Mouse (Mus musculus) testis, postnatal 10 days (tissue): Measurements from ENCODE around the gene Arhgap35.

Source experiments
- DNase-seq: peaks from one replicate; pipeline ENCODE4 v3.0.0; 2021; ENCODE audit warnings: low spot score

Arhgap35 gene

DNA sequence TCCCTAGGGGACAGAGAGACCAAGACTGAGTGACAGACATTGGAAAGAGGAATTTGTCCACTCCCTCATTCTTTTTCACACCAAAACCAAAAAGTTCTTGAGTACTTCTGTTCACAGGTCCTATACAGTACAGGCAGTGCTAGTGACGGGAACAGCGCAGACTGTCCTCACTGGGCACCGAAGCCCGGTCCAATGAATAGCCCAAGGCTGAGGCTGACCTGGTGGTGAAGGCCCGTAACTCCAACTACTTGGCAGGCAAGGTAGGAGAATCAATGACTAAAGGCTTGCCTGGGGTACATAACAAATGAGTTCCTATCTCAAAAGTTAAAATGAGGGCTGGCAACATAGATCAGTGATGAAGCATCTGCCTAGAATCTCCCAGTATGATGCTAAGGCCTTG, 149.2 kb downstream of the Arhgap35 start:
- DNase-seq: no peak

DNA sequence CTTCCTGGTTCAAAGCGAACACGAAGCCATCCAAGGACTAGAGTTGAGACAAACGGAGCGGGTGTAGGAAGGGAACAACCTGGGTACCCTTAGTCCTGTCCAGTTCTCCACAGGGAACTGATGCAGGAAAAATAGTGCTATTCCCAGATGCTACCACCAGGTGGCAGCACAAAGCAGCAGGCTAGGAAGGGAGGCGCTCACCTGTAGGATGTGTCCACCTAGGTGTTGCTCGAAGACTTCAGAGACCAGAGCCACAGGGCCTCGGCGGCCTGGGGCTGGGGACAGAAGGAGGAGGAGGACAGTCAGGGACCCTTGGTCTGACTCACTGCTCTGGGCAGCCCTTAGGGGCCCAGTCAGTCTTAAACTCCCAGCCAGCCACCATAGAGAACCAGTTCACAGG, 149.6 kb downstream of the Arhgap35 start:
- DNase-seq: peak; percentile 86

DNA sequence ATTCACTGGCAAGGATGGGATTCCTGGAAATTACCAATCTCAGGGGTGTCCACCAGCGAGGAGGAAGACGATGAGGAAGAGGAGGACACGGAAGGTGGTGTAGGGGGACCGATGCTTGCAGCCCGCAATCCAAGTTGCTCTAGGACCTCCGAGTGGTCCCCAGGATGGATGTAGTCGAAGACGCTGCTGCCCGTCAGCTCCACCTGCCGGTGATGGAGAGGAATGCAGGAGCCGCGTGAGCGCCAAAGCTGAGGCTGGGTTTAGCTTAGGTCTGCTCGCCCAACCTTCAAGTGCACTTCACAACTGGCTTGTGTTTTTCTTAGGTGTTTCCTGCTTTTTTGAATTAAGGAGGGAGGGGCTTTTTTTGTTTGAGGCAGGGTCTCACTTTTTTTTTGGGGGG, 151.6 kb downstream of the Arhgap35 start:
- DNase-seq: peak; percentile 92

DNA sequence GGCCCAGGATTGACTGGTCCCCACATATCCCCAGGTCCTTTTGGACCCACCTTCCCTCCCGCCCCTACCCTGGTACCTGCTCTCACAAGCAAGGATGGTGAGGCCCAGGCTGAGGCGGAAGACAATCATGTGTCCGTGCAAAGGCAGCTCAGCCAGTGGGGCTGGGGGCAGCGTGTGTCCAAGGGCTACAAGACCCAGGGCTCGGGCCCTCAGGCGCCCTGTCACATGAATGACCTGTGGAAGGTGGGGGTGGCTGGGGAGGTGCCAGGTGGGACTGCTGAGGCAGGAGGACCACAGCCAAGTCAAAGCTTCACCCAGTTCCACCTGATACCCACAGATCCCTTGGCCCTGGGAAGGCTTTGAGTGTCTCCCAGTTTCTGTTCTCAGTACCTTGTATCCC, 153.1 kb downstream of the Arhgap35 start:
- DNase-seq: no peak

DNA sequence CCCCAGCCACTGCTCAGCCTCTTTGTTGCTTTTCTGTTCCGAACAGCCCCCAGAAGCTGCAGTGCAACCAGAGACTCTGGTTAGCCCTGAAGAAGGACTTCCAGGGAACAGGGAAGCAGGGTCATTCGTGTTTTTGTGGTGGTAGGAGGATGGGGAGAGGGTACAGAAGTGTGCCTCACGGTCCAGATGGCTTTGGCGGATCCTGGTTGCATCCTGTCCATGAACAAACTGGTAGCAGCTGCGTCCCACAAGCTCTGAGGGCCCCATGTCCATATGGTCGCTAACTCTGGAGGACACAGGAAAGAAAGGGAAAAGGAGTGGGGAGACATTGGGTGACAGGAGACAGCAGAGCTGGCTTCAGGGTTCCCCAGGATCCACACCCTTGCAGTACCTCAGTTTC, 153.6 kb downstream of the Arhgap35 start:
- DNase-seq: no peak

DNA sequence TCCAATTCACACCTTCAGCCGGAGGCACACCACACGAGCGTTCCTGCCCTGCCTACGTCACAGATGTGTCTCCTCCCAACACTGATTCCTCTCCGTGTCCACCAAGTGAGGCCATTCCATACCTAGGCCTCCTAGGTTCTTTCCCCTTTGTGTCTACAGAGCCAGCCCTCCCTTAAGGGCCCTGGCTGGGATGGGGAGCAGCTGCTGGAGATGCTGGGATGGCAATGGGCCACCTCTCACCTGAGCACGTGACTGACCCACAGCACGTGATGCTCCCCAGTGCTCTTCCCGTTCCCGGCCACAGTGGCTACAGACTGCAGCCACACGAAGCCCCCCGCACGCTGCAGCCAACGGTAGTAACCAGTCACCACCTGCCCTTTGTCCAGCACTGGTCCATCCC, 154.2 kb downstream of the Arhgap35 start:
- DNase-seq: no peak

DNA sequence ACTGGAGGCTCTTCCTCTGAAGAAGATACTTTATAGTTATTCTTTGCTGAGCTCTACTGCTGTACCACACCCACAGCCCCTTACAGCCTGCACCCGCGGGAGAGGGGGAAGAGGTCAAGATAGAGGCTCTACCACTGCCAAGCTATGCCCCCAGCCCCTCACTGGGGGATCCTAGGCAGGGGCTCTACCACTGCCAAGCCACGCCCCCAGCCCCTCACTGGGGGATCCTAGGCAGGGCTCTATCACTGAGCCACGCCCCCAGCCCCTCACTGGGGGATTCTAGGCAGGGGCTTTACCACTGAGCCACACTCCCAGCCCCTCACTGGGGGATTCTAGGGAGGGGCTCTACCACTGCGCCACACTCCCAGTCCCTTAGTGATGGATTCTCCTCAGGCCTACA, 158.5 kb downstream of the Arhgap35 start:
- no peak for DNase-seq

DNA sequence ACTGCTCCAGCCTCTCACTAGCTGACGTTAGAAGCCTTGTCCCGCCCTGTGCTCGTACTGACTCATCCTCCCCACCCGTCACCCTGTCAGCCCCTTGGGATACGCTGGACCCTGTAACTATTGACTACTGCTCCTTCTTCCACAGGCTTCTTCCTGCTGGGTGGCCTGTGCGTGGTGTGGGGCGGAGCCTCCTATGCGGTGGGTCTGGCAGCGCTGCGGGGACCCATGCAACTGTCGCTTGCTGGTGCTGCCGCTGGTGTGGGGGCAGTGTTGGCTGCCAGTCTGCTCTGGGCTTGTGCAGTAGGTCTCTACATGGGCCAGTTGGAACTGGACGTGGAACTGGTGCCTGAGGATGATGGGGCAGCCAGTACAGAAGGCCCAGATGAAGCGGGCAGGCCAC, 159.8 kb downstream of the Arhgap35 start:
- DNase-seq: no peak

DNA sequence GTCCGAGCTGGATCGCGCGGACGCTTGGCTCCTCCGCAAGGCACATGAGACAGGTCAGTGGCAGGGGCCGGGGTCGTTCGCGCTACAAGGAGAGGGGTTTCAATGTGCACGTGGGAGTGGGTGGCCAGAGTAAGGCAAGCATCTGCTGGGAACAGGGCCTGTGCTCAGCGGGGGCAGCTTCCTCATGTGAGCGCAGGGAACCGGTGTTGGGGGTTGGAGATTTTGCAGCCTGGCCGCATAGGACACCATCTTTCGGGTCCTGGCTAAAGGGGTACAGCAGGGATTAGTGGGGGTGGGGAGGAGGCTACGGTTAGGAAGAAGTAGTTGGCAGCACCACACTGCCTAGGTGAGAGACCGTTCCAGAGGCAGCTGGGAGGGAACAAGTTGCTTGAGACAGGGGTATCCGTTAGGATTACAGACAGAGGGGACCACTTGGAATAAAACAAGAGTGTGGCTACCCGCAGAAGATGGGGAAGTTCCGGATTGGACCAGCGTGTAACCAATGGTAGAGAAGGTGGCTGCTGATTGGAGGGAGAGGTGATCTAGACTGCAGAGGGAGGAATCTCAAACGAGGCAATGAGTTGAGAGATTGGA, 161.6 kb downstream of the Arhgap35 start:
- no peak for DNase-seq

DNA sequence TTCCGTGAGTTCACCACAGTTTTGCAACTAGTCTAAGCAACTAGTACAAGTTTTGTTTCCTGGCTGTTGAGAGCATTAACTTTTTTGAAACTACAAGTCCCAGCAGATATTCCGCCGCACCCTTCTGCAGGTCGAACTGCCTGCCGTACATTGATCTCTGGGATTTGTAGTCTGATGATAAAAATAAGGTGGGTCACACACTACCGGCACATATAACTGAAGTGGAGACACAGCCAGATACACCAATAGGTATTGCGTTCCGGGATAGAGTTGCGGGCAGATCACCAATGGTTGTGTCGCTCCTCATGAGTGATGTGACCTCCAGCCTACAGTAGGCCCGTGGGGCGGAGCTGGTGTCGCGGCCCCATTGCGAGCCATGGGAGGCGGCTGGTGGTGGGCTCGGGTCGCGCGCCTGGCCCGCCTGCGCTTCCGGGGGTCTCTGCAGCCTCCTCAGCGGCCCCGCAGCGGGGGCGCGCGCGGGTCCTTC, 162.2 kb downstream of the Arhgap35 start, which contains the start of gene Tmem160:
TSS of gene Tmem160 (plus strand) at position 193 of the 487 bp plus-strand sequence.
- DNase-seq: peak; percentile 85

DNA sequence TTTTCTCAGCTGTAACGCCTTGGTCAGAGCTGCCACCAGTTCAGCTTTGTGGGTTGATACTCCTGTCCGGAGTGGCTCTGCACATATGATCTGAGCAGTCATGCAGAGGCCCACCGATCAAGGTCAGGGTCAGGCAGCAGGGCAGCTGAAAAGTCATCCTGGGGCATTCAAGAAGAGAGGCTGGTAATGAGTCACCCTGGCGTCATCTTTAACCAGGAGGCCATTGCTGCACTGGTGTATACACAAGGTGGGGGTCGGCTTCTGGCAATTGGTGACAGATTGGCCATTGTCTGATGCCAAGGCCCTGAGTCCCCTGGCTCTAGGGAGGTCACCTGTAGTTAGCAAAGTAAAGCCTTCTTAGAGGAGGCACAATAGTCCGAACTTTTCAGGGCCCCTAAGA, 163.1 kb downstream of the Arhgap35 start:
- no peak for DNase-seq
